Mouse (Mus musculus) forebrain, embryonic 13.5 days (tissue): ENCODE results near the gene Fpr1. TPM values are rescaled to one million over a fixed set of nuclear protein-coding genes. Genes with fewer than 3 reads are reported as not detected.
"Not testable (repeated sequence)": the region's sequence is repeated elsewhere in the genome, so short reads cannot be mapped to it uniquely, and the experiment has no call there.

Experiments used
- ATAC-seq: fragments of 200-750 bp; cut with Nextera tagmentation; 2 replicates; pipeline ENCODE4 v1.8.0; 2017
- H3K27ac ChIP-seq: fragments of 300-500 bp; sonication (generic); 2 replicates; pipeline ENCODE4 v1.5.1; 2015; ENCODE audit warnings: inconsistent platforms, mild to moderate bottlenecking, moderate library complexity
- H3K27me3 ChIP-seq: fragments of 300-500 bp; sonication (generic); 2 replicates; pipeline ENCODE4 v1.6.1; 2015; ENCODE audit warnings: mild to moderate bottlenecking, inconsistent platforms
- H3K36me3 ChIP-seq: fragments of 300-500 bp; sonication (generic); 2 replicates; pipeline ENCODE4 v1.6.1; 2015; ENCODE audit warnings: mild to moderate bottlenecking, inconsistent platforms; ENCODE audit not compliant: poor library complexity, severe bottlenecking
- H3K4me1 ChIP-seq: fragments of 300-500 bp; sonication (generic); 2 replicates; pipeline ENCODE4 v1.6.1; 2015; ENCODE audit warnings: inconsistent platforms
- H3K4me2 ChIP-seq: fragments of 300-500 bp; sonication (generic); 2 replicates; pipeline ENCODE4 v1.6.1; 2015; ENCODE audit warnings: inconsistent platforms, mild to moderate bottlenecking, moderate library complexity
- H3K4me3 ChIP-seq: fragments of 300-500 bp; sonication (generic); 2 replicates; pipeline ENCODE4 v1.5.1; 2015; ENCODE audit warnings: mild to moderate bottlenecking, inconsistent platforms
- H3K9ac ChIP-seq: fragments of 300-500 bp; sonication (generic); 2 replicates; pipeline ENCODE4 v1.6.1; 2015; ENCODE audit warnings: mild to moderate bottlenecking, inconsistent platforms
- H3K9me3 ChIP-seq: fragments of 300-500 bp; sonication (generic); replicated peaks from 2 replicates; pipeline ENCODE4 v1.6.1; 2016; ENCODE audit warnings: inconsistent platforms
- WGBS: fragments of 180-500 bp; shearing (Covaris S2); methylation state at CpG from one replicate; pipeline ENCODE4 v1.1.7; 2015; 5-methylcytosine and 5-hydroxymethylcytosine counted together
- polyA plus RNA-seq: library from polyadenylated mRNA; unstranded; fragments of >200 nt; fragmentation: Nextera tagmentation; extraction: Ambion mirVana; gene quantifications from 2 replicates; pipeline ENCODE4 v1.2.1, GENCODE M21; 2015

Gene Fpr1
- polyA plus RNA-seq, result not detected in 2 replicates

- Histone ChIP-seq H3K4me2 (no peak within 1 kb of the TSS), H3K9me3 (no peaks in the 10 kb centered on the region), H3K4me3 (no peak within 1 kb of the TSS), H3K27me3 (no peaks in the 10 kb centered on the region), H3K4me1 (no peaks in the 10 kb centered on the region), H3K27ac (no peak within 1 kb of the TSS), H3K9ac (no peak within 1 kb of the TSS), H3K36me3 (no peaks in the 10 kb centered on the region)
- 62% methylated on average over 1 of the region's 1 CpGs for WGBS
- ATAC-seq, result no peak
These were observed at the start of gene Fpr1 for GRCm38 (mm10) chr17:17883840-17884239. Gene Fpr1, minus strand, starts transcription at chr17:17883940.

DNA sequence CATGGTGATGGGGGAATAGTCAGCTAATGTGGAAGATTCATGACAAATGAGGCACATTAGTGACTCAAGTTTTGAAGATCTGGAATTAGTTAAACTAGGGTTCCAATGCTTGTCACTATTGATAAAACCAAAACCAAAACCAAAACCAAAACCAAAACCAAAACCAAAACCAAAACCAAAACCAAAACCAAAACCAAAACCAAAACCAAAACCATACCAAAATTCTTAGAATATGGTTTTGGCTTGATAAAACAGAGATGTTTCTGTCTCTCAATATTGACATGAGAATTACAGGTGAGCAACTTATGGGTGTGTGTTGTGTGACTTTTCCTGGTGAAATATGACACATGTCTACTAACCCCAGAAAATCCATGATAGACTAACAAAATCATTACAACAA, 34.0 kb upstream of the Fpr1 start:
- H3K4me2 ChIP-seq, result no peak overlapping the region
- no peak overlapping the region for H3K27ac ChIP-seq
- ATAC-seq, result no peak
- no peaks in the 10 kb centered on the region for H3K9me3 ChIP-seq
- H3K9ac ChIP-seq, result no peak overlapping the region
- no peak overlapping the region for H3K4me3 ChIP-seq
- no peaks in the 10 kb centered on the region for H3K27me3 ChIP-seq
- H3K4me1 ChIP-seq, result no peaks in the 10 kb centered on the region
- no peaks in the 10 kb centered on the region for H3K36me3 ChIP-seq

DNA sequence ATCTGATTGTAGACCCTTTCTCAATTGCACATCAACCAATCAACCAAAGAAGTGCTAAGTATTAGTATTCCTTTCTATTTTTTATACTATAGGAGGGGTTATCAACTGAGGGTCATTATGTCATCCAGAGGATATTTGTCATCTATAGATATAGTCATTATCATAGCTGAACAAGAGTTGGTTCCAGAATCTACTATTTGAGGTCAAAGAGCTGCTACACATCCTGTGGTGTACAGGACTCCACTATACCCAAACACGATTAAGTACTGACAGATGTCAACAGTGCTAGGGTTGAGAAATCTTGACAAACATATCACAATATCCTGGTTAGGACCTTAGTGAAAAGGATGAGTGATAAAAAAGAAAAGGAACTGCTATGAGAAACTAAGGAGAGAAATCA, 33.6 kb upstream of the Fpr1 start:
- H3K9ac ChIP-seq, result no peak overlapping the region
- no peak for ATAC-seq
- 96% methylated on average over 1 of the region's 1 CpGs for WGBS
- H3K4me1 ChIP-seq, result no peaks in the 10 kb centered on the region
- no peak overlapping the region for H3K27ac ChIP-seq
- no peak overlapping the region for H3K4me3 ChIP-seq
- no peaks in the 10 kb centered on the region for H3K9me3 ChIP-seq
- H3K4me2 ChIP-seq, result no peak overlapping the region
- no peaks in the 10 kb centered on the region for H3K36me3 ChIP-seq
- no peaks in the 10 kb centered on the region for H3K27me3 ChIP-seq

- not testable (repeated sequence) for H3K27ac ChIP-seq, H3K4me2 ChIP-seq, H3K9ac ChIP-seq, H3K4me3 ChIP-seq, ATAC-seq, H3K9me3 ChIP-seq, H3K27me3 ChIP-seq, H3K4me1 ChIP-seq, H3K36me3 ChIP-seq
- WGBS, result 90% methylated on average over 8 of the region's 8 CpGs
These were observed 28.9 kb upstream of the Fpr1 start for GRCm38 (mm10) chr17:17912618-17913017.

DNA sequence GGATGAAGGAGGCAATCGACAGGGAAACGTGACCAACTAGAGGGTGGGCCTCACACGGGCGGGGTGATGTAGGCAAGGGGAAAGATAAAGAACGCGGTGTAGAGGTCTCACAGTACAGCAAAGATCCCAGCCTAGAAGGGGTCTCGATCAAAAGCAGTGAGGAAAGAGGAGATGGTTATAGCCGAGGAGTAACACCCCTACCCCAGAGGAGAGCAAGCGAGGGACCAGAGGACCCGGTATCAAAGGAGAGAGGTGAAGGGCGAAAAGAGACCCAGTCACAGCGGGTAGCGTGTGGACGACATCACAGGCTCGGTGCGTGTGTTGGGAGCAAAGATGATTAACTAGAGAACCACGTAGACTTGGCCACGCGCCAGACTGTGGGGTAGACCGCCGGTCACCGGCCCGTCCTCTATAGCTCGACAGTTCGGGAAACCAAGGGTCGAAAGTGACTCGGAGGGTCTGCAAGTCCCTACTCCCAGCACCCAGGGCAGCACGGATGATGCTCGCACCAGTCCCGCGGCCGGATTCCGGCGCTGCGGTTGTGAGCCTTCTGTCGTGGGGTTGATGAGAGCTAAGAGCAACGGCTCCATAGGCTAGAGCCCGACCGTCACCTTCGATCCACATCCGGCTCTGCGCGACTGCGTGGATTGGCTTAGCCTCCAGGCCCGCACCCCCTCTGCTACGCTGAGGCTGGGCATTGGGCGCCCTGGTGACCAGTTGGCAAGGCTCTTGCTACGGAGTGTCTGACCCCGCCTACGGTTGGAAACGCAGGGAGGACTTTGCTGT, 26.1 kb upstream of the Fpr1 start:
- Histone ChIP-seq H3K27ac (no peak overlapping the region), H3K9me3 (peaks cover 3% of the 10 kb centered on the region; the same call in 1 of the 2 replicates), H3K36me3 (no peaks in the 10 kb centered on the region), H3K9ac (peak overlapping the region; percentile 68), H3K4me3 (peak overlapping the region; percentile 49), H3K4me1 (no peaks in the 10 kb centered on the region), H3K27me3 (no peaks in the 10 kb centered on the region), H3K4me2 (peak overlapping the region; percentile 67)
- WGBS, result 22% methylated on average over 51 of the region's 51 CpGs
- ATAC-seq, result peak; percentile 99

GRCm38 (mm10) chr17:17900768-17901167, 17.0 kb upstream of the Fpr1 start:
- Histone ChIP-seq H3K9me3 (no peaks in the 10 kb centered on the region), H3K4me1 (no peaks in the 10 kb centered on the region), H3K4me3 (no peak overlapping the region), H3K27me3 (no peaks in the 10 kb centered on the region), H3K4me2 (no peak overlapping the region), H3K9ac (no peak overlapping the region), H3K27ac (no peak overlapping the region), H3K36me3 (no peaks in the 10 kb centered on the region)
- WGBS, result 91% methylated on average over 1 of the region's 1 CpGs
- ATAC-seq, result no peak

DNA sequence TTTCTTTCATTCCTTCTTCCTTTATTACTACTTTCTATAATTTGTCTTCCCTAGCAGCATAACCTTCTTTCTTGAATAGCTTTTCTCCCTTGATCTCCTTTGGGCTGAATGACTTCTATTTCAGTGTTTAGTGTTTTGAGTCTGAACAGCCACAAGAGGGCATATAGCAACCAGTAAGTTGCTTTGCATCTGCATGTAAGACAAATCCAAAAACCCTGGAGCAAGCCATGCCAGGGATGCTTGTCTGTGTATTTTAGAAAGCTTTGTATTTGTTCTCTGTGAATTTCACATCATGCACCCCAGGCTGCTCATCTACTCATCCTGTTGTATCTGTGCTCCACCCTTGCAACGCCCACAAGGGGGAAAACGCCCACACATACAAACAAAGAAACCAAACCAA, 15.5 kb upstream of the Fpr1 start:
- Histone ChIP-seq H3K27ac (no peak overlapping the region), H3K27me3 (no peaks in the 10 kb centered on the region), H3K4me3 (no peak overlapping the region), H3K4me2 (no peak overlapping the region), H3K9me3 (no peaks in the 10 kb centered on the region), H3K4me1 (no peaks in the 10 kb centered on the region), H3K36me3 (no peaks in the 10 kb centered on the region), H3K9ac (no peak overlapping the region)
- no peak; the same call in 1 of the 2 replicates for ATAC-seq
- 79% methylated on average over 2 of the region's 2 CpGs for WGBS

GRCm38 (mm10) chr17:17896039-17896438, 12.3 kb upstream of the Fpr1 start:
- Histone ChIP-seq H3K4me2 (no peak overlapping the region), H3K9ac (no peak overlapping the region), H3K36me3 (no peaks in the 10 kb centered on the region), H3K9me3 (no peaks in the 10 kb centered on the region), H3K4me1 (no peaks in the 10 kb centered on the region), H3K27ac (no peak overlapping the region), H3K4me3 (no peak overlapping the region), H3K27me3 (no peaks in the 10 kb centered on the region)
- 3% methylated on average over 4 of the region's 4 CpGs for WGBS
- no peak for ATAC-seq

DNA sequence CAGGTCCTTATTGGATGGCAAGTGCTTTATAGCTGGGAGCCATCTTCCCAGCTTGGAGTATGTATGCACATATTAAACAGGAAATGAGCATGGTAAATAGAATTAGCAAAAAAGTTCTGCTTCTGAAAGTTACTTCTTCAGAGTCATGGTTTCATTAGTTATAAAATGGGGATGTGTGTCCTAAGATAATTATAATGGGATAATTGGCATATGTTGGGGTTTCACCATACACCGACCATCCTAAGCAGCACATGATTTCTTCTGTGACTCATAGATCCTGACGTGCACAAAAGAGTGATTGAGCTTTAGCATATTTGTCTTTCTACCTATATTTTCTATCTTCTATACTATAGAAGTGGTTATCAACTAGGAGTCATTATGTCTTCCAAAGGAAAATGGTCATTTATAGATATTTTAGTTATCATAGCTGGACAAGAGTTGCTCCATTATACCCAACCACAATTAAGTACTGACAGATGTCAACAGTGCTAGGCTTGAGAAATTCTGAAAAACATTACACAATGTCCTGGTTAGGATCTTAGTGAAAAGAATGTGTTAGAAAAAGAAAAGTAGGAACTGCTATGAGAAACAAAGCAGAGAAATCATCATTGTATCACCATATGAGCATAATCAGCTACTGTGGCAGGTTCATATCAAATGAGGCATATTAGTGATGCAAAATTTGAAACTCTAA, 6.1 kb upstream of the Fpr1 start:
- Histone ChIP-seq H3K36me3 (no peaks in the 10 kb centered on the region), H3K9me3 (no peaks in the 10 kb centered on the region), H3K27me3 (no peaks in the 10 kb centered on the region), H3K9ac (no peak overlapping the region), H3K27ac (no peak overlapping the region), H3K4me1 (no peaks in the 10 kb centered on the region), H3K4me3 (no peak overlapping the region), H3K4me2 (no peak overlapping the region)
- WGBS, result 89% methylated on average over 2 of the region's 2 CpGs
- ATAC-seq, result no peak

- Histone ChIP-seq H3K4me1 (no peaks in the 10 kb centered on the region), H3K9me3 (no peaks in the 10 kb centered on the region), H3K4me2 (no peak within 1 kb of the TSS), H3K27ac (no peak within 1 kb of the TSS), H3K4me3 (no peak within 1 kb of the TSS), H3K27me3 (no peaks in the 10 kb centered on the region), H3K9ac (no peak within 1 kb of the TSS), H3K36me3 (no peaks in the 10 kb centered on the region)
- 60% methylated on average over 1 of the region's 1 CpGs for WGBS
- ATAC-seq, result no peak
These were observed 4.1 kb upstream of the Fpr1 start, which contains the start of the genes Fpr2 and Fpr3 for GRCm38 (mm10) chr17:17887774-17888248. Gene Fpr2, plus strand, starts transcription at chr17:17887824. Gene Fpr3, plus strand, starts transcription at chr17:17887852.

DNA sequence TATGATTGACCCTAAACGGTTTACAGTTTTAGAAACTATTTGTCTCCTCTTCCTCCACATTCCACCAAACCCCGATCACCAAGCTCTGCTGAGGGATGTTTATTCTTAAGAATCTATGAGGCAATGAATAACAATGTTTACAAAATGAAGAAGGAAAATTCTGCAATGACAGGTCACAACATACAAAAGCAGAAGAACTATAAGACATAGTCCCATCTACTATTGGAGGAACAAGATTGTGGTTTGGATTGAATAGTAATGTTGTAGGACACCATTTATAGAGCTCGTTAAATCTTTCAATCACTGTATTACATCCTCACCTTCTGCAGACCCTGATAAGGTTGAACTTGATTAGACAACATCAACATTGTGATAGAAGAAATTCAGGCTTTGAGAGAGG, 1.1 kb downstream of the Fpr1 start:
- Histone ChIP-seq H3K4me3 (no peak overlapping the region), H3K27ac (no peak overlapping the region), H3K4me1 (no peaks in the 10 kb centered on the region), H3K27me3 (no peaks in the 10 kb centered on the region), H3K36me3 (no peaks in the 10 kb centered on the region), H3K4me2 (no peak overlapping the region), H3K9me3 (no peaks in the 10 kb centered on the region), H3K9ac (no peak overlapping the region)
- 81% methylated on average over 3 of the region's 3 CpGs for WGBS
- no peak for ATAC-seq

DNA sequence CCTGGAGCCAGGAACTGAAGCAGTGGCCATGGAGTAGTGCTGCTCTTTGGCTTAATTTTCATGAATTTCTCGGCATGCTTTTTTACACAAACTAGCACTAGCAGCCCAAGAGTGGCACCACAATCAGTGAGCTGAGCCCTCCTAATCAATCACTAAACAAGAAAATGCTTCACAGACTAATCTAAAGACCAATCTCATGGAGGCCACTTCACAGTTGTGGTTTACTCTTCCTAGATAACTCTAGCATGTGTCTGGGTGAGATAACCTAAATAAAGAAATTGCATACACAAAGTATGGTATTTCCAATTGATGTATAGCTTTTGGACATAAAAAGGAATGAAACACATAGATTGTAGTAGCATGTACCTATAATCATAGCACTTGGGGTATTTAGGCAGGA, 4.4 kb downstream of the Fpr1 start:
- Histone ChIP-seq H3K4me1 (no peaks in the 10 kb centered on the region), H3K36me3 (no peaks in the 10 kb centered on the region), H3K4me3 (no peak overlapping the region), H3K9ac (no peak overlapping the region), H3K4me2 (no peak overlapping the region), H3K9me3 (no peaks in the 10 kb centered on the region), H3K27me3 (no peaks in the 10 kb centered on the region), H3K27ac (no peak overlapping the region)
- no peak for ATAC-seq
- 85% methylated on average over 1 of the region's 1 CpGs for WGBS
